Mouse (Mus musculus) lung, adult 10 weeks (tissue): ENCODE results near the gene Rsl24d1. TPM values are rescaled to one million over a fixed set of nuclear protein-coding genes. Genes with fewer than 3 reads are reported as not detected.

Experiments
- polyA plus RNA-seq: library from polyadenylated mRNA; stranded (reverse); fragments of 350-450 nt; fragmentation: Illumina TruSeq; extraction: RNeasy Lipid Tissue Mini Kit (QIAGEN cat#74804); gene quantifications from one replicate; pipeline ENCODE4 v1.2.3, GENCODE M21; 2014; ENCODE audit warnings: low read depth, low replicate concordance; ENCODE audit not compliant: insufficient read depth

Rsl24d1 gene
- polyA plus RNA-seq: 41.3 TPM

GRCm38 (mm10) chr9:73112919-73113906 is at the start of gene Rsl24d1:
Gene Rsl24d1 (plus strand): TSS chr9:73113426.

GRCm38 (mm10) chr9:73101536-73101935 is 11.7 kb upstream of the Rsl24d1 start, which contains the start of gene Khdc3:
Gene Khdc3 (plus strand): TSS chr9:73101836.

GRCm38 (mm10) chr9:73102181-73102580 is 11.0 kb upstream of the Rsl24d1 start, which contains the start of gene Gm20509:
Gene Gm20509 (plus strand): TSS chr9:73102470.

Other genes starting within 250 kb of the Rsl24d1 start
- gene Pygo1, start 187.8 kb upstream of the Rsl24d1 start, polyA plus RNA-seq: 1.8 TPM
- gene Dyx1c1, start 154.6 kb upstream of the Rsl24d1 start, polyA plus RNA-seq: 2.7 TPM
- not detected for gene Gm44503, start 154.6 kb upstream of the Rsl24d1 start, polyA plus RNA-seq
- gene Ccpg1os, start 128.0 kb upstream of the Rsl24d1 start, polyA plus RNA-seq: 22.3 TPM
- 65.9 TPM for gene Ccpg1, start 128.0 kb upstream of the Rsl24d1 start, polyA plus RNA-seq
- gene Pigb, start 73.0 kb upstream of the Rsl24d1 start, polyA plus RNA-seq: 2.6 TPM
- 31.8 TPM for gene Rab27a, start 68.6 kb upstream of the Rsl24d1 start, polyA plus RNA-seq
- 0.27 TPM for gene Khdc3, start 11.6 kb upstream of the Rsl24d1 start, polyA plus RNA-seq
- not detected for gene Gm20509, start 11.0 kb upstream of the Rsl24d1 start, polyA plus RNA-seq